Mouse (Mus musculus) forebrain, postnatal 0 days (tissue): ENCODE measurements at regions not wholly inside any gene's neighbourhood (a gene's known extent, or its start where the extent isn't known, plus 50 kb on each side); places are given as distances from the start of the nearest gene placed in this dataset.

ENCODE experiments used
- ATAC-seq: fragments of 200-750 bp; cut with Nextera tagmentation; 2 replicates; pipeline ENCODE4 v1.8.0; 2017; ENCODE audit warnings: mild to moderate bottlenecking, moderate library complexity
- DNase-seq: peaks from one replicate; pipeline ENCODE4 v3.0.0-alpha.2; 2015
- H3K27ac ChIP-seq: fragments of 300-500 bp; sonication (generic); 2 replicates; pipeline ENCODE4 v1.5.1; 2014; ENCODE audit warnings: low read depth, mild to moderate bottlenecking, antibody characterized with exemption, low read length, moderate library complexity, mixed read lengths
- H3K27me3 ChIP-seq: fragments of 300-500 bp; sonication (generic); 2 replicates; pipeline ENCODE4 v1.6.1; 2014; ENCODE audit warnings: mild to moderate bottlenecking, low read length, mixed read lengths; ENCODE audit not compliant: insufficient read depth
- H3K36me3 ChIP-seq: fragments of 300-500 bp; sonication (generic); 2 replicates; pipeline ENCODE4 v1.6.1; 2014; ENCODE audit warnings: mild to moderate bottlenecking, moderate library complexity; ENCODE audit not compliant: insufficient read depth
- H3K4me1 ChIP-seq: fragments of 300-500 bp; sonication (generic); 2 replicates; pipeline ENCODE4 v1.6.1; 2014; ENCODE audit warnings: antibody characterized with exemption; ENCODE audit not compliant: insufficient read depth
- H3K4me2 ChIP-seq: fragments of 300-500 bp; sonication (generic); 2 replicates; pipeline ENCODE4 v1.6.1; 2014; ENCODE audit warnings: low read depth, mild to moderate bottlenecking, moderate library complexity
- H3K4me3 ChIP-seq: fragments of 300-500 bp; sonication (generic); 2 replicates; pipeline ENCODE4 v1.5.1; 2014; ENCODE audit warnings: low read depth, low read length, mixed read lengths
- H3K9ac ChIP-seq: fragments of 300-500 bp; sonication (generic); 2 replicates; pipeline ENCODE4 v1.6.1; 2014; ENCODE audit warnings: mild to moderate bottlenecking
- H3K9me3 ChIP-seq: fragments of 300-500 bp; sonication (generic); 2 replicates; pipeline ENCODE4 v1.6.1; 2016; ENCODE audit warnings: low read length
- CTCF ChIP-seq: sonication (generic); IDR thresholded peaks from 2 replicates; pipeline ENCODE4 v1.5.1; 2016; ENCODE audit warnings: antibody characterized with exemption, control low read depth, low read depth
- WGBS: fragments of 180-500 bp; shearing (Covaris S2); extraction: QIAGEN DNeasy Blood & Tissue Kit; methylation state at CpG from one replicate; pipeline ENCODE4 v1.1.7; 2014; 5-methylcytosine and 5-hydroxymethylcytosine counted together

DNA sequence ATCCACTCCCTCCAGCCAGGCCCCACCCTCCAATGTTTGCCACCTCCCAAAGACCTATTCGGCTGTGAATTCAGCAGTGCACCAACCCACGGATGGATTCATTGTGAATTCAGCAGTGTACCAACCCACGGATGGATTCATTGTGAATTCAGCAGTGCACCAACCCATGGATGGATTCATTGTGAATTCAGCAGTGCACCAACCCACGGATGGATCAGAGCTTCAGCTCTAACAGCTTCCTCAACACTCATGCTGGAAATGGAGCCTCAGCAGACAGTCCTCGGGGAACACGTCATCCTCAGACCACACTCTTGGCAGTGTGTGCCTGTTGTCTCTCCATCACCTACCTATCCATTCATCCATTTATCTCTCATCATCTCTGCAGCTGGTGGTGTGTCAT lies 204.2 kb upstream of the A430005L14Rik start:
- TF ChIP-seq CTCF, result no peak
- H3K9me3 ChIP-seq, result no peaks in the 10 kb centered on the region
- H3K4me1 ChIP-seq, result no peaks in the 10 kb centered on the region
- H3K4me2 ChIP-seq, result no peak overlapping the region
- H3K36me3 ChIP-seq, result no peaks in the 10 kb centered on the region
- ATAC-seq (no peak), DNase-seq (no peak)
- H3K9ac ChIP-seq, result no peak overlapping the region
- no peak overlapping the region for H3K4me3 ChIP-seq
- no peak overlapping the region for H3K27ac ChIP-seq
- WGBS, result 67% methylated on average over 6 of the region's 6 CpGs
- H3K27me3 ChIP-seq, result no peaks in the 10 kb centered on the region

DNA sequence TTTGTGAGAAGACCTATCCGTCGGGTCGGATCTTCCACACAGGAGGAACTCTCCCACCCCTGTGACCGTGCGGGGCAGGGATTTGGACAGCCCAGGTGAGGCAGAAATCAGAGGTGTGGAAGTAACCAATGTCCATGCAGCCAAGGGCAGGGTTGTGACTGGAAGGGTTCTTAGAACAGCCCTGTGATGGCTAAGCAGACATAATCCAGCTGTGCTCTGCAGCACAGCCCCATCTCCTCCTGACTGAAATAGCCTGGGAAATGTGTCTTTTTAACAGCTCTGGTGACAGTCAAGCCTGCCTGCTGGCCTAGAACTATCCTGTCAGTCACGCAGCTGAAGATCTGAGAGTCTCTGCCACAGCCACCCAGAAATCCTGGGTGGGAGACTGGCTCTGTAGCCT lies 198.7 kb upstream of the A430005L14Rik start:
- H3K9ac ChIP-seq, result no peak overlapping the region
- no peaks in the 10 kb centered on the region for H3K9me3 ChIP-seq
- ATAC-seq, result no peak
- DNase-seq, result no peak
- H3K4me3 ChIP-seq, result no peak overlapping the region
- 92% methylated on average over 6 of the region's 6 CpGs for WGBS
- H3K27ac ChIP-seq, result no peak overlapping the region
- no peaks in the 10 kb centered on the region for H3K27me3 ChIP-seq
- no peaks in the 10 kb centered on the region for H3K4me1 ChIP-seq
- TF ChIP-seq CTCF, result no peak
- H3K36me3 ChIP-seq, result no peaks in the 10 kb centered on the region
- no peak overlapping the region for H3K4me2 ChIP-seq

DNA sequence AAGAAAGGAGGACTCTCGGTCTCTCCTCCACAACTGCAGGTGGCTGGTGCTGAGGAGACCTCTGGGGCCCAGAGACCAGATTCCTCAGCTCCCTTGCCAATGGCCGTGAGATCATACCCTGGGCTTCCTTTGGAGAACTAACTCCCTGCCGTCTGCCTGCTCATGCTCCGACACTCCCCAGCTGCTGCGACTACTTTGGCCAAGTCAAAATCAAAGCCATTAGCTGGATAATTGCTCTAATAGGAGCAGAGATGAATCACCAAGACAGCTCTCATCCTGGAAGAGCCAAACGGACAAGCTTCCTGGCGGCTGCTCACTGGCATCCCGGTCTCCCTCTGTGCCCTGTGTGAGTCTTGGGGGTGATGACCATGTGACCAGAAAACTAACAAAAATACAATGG lies 198.3 kb upstream of the A430005L14Rik start:
- Histone ChIP-seq H3K36me3 (no peaks in the 10 kb centered on the region), H3K9ac (no peak overlapping the region), H3K4me2 (no peak overlapping the region), H3K4me3 (no peak overlapping the region), H3K27me3 (no peaks in the 10 kb centered on the region), H3K9me3 (no peaks in the 10 kb centered on the region), H3K27ac (no peak overlapping the region), H3K4me1 (no peaks in the 10 kb centered on the region)
- WGBS, result 66% methylated on average over 8 of the region's 8 CpGs
- TF ChIP-seq CTCF, result no peak
- DNase-seq, result no peak
- no peak for ATAC-seq

DNA sequence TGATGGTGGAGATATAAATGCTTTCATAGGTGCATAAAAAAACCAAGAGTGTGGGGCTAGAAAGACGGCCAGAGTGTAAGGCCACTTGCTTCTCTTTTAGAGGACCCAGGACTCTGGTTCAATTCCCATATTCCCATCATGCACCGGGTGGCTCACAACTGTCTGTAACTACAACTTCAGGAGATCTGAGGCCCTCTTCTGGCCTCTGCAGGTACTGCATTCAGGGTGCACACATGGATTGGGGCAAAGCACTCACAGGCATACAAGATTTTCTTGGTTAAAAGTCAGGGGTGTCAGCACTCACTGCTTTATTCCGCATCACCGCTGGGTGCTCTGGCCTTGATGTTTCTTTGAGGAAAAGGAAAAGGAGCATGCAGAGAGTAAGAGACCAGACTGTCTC lies 196.1 kb upstream of the A430005L14Rik start:
- H3K9me3 ChIP-seq, result no peaks in the 10 kb centered on the region
- DNase-seq, result no peak
- WGBS, result 92% methylated on average over 4 of the region's 4 CpGs
- H3K4me2 ChIP-seq, result no peak overlapping the region
- TF ChIP-seq CTCF, result peak; percentile 45
- no peak overlapping the region for H3K9ac ChIP-seq
- no peak for ATAC-seq
- no peaks in the 10 kb centered on the region for H3K36me3 ChIP-seq
- H3K27ac ChIP-seq, result no peak overlapping the region
- no peaks in the 10 kb centered on the region for H3K27me3 ChIP-seq
- no peaks in the 10 kb centered on the region for H3K4me1 ChIP-seq
- H3K4me3 ChIP-seq, result no peak overlapping the region

DNA sequence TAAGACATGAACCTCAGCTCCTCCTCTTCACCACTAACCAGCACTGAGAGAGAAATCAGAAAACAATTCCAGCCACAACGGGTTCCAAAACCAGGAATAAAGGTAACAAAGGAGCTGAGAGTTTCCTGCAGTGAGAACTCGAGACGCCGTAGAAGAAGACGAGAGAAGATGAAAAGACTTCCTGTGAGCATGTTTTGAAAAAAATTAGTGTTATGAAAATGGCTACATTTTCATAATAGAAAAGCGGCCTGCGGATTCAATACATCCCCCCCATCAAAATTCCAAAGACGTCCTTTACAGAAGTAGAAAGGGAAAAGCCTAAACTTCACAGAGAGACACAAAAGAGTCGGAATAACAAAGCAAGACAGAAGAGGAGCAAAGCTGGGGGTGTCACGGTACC lies 193.6 kb upstream of the A430005L14Rik start:
- Histone ChIP-seq H3K9me3 (no peaks in the 10 kb centered on the region), H3K4me3 (no peak overlapping the region), H3K4me2 (no peak overlapping the region), H3K27ac (no peak overlapping the region), H3K36me3 (no peaks in the 10 kb centered on the region), H3K9ac (no peak overlapping the region), H3K4me1 (no peaks in the 10 kb centered on the region), H3K27me3 (no peaks in the 10 kb centered on the region)
- 64% methylated on average over 10 of the region's 10 CpGs for WGBS
- ATAC-seq (no peak), DNase-seq (no peak)
- TF ChIP-seq CTCF, result no peak

DNA sequence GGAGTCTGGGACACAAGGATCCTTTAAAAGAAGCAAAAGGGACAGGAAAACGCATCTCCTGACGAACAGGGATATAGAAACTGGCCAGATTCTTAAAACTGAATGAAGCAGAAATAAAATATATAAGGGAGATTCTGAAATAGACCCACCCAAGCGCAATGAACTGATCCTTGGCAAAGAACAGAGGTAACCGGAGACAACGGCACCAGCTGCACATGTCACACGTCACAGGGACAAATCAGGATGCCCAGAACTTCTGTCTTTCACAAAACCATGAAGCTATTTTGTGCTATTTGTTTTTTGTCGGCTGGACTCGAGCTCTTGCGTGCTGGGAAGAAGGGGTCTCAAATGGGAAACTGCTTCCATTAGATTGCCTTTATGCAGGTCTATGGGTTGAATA lies 189.3 kb upstream of the A430005L14Rik start:
- ATAC-seq, result no peak
- 53% methylated on average over 9 of the region's 9 CpGs for WGBS
- Histone ChIP-seq H3K27ac (no peak overlapping the region), H3K9ac (no peak overlapping the region), H3K9me3 (no peaks in the 10 kb centered on the region), H3K4me1 (no peaks in the 10 kb centered on the region), H3K4me3 (no peak overlapping the region), H3K36me3 (no peaks in the 10 kb centered on the region), H3K4me2 (no peak overlapping the region), H3K27me3 (no peaks in the 10 kb centered on the region)
- TF ChIP-seq CTCF, result no peak
- DNase-seq, result no peak

DNA sequence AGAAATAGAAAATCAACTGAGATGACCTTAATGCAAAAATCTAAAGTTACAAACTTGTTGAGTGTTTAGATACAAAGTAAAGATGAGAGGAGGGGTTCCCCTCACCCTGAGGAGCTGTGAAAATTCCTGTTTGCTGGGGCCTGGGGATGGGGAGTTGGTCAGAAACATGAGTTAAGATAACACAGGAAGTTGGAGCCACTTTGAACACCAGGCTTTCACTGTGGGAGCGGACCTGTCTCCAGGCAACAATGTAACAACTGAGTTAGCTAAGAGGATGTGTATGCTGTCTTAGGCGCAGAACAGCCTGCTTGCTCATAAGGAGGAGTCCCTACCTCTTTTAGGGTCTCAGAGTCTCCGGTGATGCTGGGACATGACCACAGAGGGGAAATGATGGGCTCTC lies 188.7 kb upstream of the A430005L14Rik start:
- Histone ChIP-seq H3K9me3 (no peaks in the 10 kb centered on the region), H3K4me3 (no peak overlapping the region), H3K9ac (no peak overlapping the region), H3K4me2 (no peak overlapping the region), H3K4me1 (no peaks in the 10 kb centered on the region), H3K36me3 (no peaks in the 10 kb centered on the region), H3K27ac (no peak overlapping the region), H3K27me3 (no peaks in the 10 kb centered on the region)
- ATAC-seq (no peak), DNase-seq (no peak)
- WGBS, result 56% methylated on average over 3 of the region's 3 CpGs
- TF ChIP-seq CTCF, result no peak

DNA sequence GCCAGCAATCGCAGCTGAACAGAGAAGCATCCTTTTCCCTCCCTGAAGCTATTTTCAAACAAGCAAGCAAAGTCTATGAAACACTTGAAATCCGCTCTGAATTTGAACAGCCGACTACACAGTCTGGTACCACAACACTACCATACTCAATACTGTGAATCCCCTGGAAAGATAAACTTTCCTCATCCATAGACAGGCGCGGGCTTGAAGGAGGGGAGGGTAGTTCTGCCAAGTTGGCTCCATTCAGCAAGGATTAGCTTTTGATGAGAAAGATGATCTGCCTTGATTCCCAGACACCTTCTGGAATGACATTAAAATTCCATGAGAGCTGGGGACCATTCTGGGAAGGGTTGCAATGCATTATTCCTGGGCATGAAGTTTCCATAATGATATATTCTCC lies 186.4 kb upstream of the A430005L14Rik start:
- no peaks in the 10 kb centered on the region for H3K27me3 ChIP-seq
- no peaks in the 10 kb centered on the region for H3K9me3 ChIP-seq
- no peak overlapping the region for H3K4me3 ChIP-seq
- ATAC-seq (peak; percentile 83), DNase-seq (peak; percentile 64)
- TF ChIP-seq CTCF, result no peak
- H3K9ac ChIP-seq, result no peak overlapping the region
- no peaks in the 10 kb centered on the region for H3K36me3 ChIP-seq
- H3K27ac ChIP-seq, result no peak overlapping the region
- no peaks in the 10 kb centered on the region for H3K4me1 ChIP-seq
- 37% methylated on average over 5 of the region's 5 CpGs for WGBS
- H3K4me2 ChIP-seq, result 0 out of 2 replicates have a peak overlapping the region, but pooled peaks have one; percentile 16
